ENCODE assay signal across 9 mouse cellular contexts in the genomic region with DNA sequence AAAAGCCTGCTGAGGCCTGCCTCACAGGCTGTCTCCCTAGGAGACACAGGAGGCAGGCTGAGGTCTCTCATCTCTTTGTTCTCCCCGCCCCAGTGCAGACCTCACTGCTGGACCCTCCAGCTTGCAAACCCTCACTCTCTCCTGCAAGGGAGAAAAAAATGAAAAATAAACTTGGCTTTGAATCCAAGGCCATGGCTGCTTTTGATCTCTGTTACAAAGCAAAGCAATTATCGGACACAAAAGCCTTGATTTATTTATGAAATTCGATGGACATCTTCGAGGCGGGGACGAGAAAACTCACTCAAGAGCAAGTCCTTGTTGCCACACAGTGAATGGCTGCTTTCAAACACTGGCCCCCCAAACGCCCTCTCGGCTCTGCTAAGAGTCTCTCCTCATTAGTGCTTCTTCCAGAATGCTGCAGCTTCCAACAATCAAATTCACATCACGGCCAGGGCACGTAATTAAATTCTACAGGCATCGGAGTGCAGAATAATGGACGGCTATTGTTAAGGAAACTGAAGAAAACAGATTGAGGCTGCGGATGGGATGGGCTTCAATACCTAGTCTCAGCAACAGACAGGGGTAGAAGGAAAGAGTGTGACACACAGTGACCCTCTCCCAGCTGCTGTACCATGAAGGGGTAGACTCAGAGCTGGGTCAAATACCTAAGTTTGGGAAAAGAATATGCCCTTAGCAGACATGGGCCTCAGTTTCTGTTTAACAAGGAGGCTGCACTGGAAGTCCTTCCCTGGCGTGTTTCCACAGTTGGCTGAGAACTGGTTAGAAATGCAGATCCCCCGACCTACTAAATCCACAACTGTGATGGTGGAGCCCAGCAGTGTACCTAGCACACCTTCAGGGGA.
A peak's percentile ranks its signal among the peaks of the same experiment; 100 is the strongest.
DNase-seq lines count a peak whose midpoint lies in the region; ATAC-seq lines count a peak whose summit lies in the region.
"Had no signal": no experiment of that assay in that cellular context is flagged by ENCODE, and none has a peak within 500 bp of the region (broad histone marks: within the 10 kb centered on the region; RNA-seq: fewer than 3 reads in every experiment).

No protein-coding gene starts in this region.

- no peak overlapping the region for H3K4me3 ChIP-seq in lung, embryonic 15.5 days
- peak overlapping the region; percentile 26 for H3K4me3 ChIP-seq in forebrain, embryonic 10.5 days

- H3K27ac ChIP-seq in lung, embryonic 15.5 days, result 0 out of 2 replicates have a peak overlapping the region, but pooled peaks have one; percentile 39
- peak overlapping the region; percentile 88 for H3K27ac ChIP-seq in forebrain, embryonic 10.5 days
- H3K27ac ChIP-seq: kidney, postnatal 0 days had no signal

- no peaks in the 10 kb centered on the region for H3K36me3 ChIP-seq in lung, embryonic 15.5 days
- H3K36me3 ChIP-seq in forebrain, embryonic 10.5 days (replicated peaks), result peaks cover 40% of the 10 kb centered on the region

- 0 out of 2 replicates have a peak, but pooled peaks cover 10% of the 10 kb centered on the region for H3K4me1 ChIP-seq in lung, embryonic 15.5 days
- peaks cover 57% of the 10 kb centered on the region for H3K4me1 ChIP-seq in forebrain, embryonic 10.5 days

- H3K27me3 ChIP-seq in lung, embryonic 15.5 days, result no peaks in the 10 kb centered on the region
- no peaks in the 10 kb centered on the region for H3K27me3 ChIP-seq in forebrain, embryonic 10.5 days (ENCODE audit: poor library complexity, severe bottlenecking)

- ATAC-seq in lung, embryonic 15.5 days (ENCODE audit: borderline replicate concordance, extremely low read depth, low FRiP score, low TSS enrichment), result peak; percentile 88
- no peak for ATAC-seq in megakaryocyte, adult 5-6 weeks (ENCODE audit: poor library complexity, severe bottlenecking)
- no peak for ATAC-seq in inflammation-experienced regulatory T-cells, adult 6 months

- no peak for DNase-seq in lung, postnatal 25 days (ENCODE audit: low spot score)
- DNase-seq in forebrain, embryonic 10.5 days (ENCODE audit: extremely low spot score, low spot score), result peak; percentile 81
- DNase-seq in layer of hippocampus, postnatal 36 days, result peak; percentile 56 to 60
- DNase-seq in retina, embryonic 14.5 days (ENCODE audit: low spot score), result peak; percentile 92
- no peak for DNase-seq in kidney, adult 8-10 months

- no peak overlapping the region for H3K9ac ChIP-seq in lung, embryonic 15.5 days

- H3K4me2 ChIP-seq in lung, embryonic 15.5 days, result no peak overlapping the region

- WGBS in lung, embryonic 15.5 days, result 38% methylated on average over 15 of the region's 15 CpGs
- WGBS in forebrain, embryonic 10.5 days, result 30% methylated on average over 15 of the region's 15 CpGs

- H3K9me3 ChIP-seq in lung, embryonic 15.5 days, result no peaks in the 10 kb centered on the region
- peaks cover 8% of the 10 kb centered on the region; the same call in 1 of the 2 replicates for H3K9me3 ChIP-seq in forebrain, embryonic 10.5 days

Comparison
In these comparisons a context has a peak if more than half of its experiments do, and no peak if none do; other contexts are left out.
1. DNase-seq: peak in forebrain, embryonic 10.5 days (single experiment), layer of hippocampus, postnatal 36 days (2 of 2) and retina, embryonic 14.5 days (single experiment); none in lung, postnatal 25 days (single experiment) and kidney, adult 8-10 months (0 of 2).